Mouse (Mus musculus): ENCODE results near the gene Apoc2.

Apoc2 gene

GRCm38 (mm10) chr7:19705271-19705670, 27.5 kb upstream of the Apoc2 start:
- CTCF ChIA-PET: interaction anchor here in 2 of 4 experiments (1.1 to 7.9 kb wide), 2 partner anchors 8 to 10 kb away, joined by 4 to 86 read pairs; partner anchors contain the start of gene Tomm40 (in 2 of the 2)

DNA sequence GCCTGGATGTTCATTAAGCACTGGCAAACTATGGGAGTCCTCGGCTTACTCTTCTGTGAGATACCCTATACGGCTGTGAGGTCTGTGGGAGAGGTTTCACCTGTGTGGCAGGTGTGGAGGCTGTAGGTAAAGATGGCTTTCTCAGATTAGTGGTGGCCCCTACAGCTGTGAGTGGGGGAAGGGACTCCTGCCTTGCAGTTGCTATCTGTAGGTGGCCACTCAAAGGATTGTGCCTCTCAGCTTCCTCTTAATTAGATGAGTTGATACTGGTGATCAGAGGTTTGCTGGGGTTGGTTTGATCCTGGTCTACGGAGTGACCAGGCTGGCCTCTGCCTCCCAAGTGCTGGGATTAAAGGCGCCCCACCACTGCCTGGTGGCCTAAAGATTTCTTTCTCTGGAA, 26.7 kb upstream of the Apoc2 start:
- POLR2A ChIA-PET: interaction anchor here in 3 of 4 experiments (0.6 to 19.8 kb wide), 10 partner anchors 9 to 280 kb away, joined by 3 to 415 read pairs (median 80); partner anchors contain the start of genes Clptm1 (in 2 of the 3), Tomm40 (in 2 of the 3) and Apoc1 (in 1 of the 3)
- CTCF ChIA-PET: interaction anchor here in 1 of 4 experiments (7.9 kb wide), 1 partner anchor 8 kb away, joined by 86 read pairs; the partner anchor contains the start of gene Tomm40

More at GRCm38 (mm10) chr7:19705271-19705670, 27.5 kb upstream of the Apoc2 start:
- POLR2A ChIA-PET: interaction anchor here in 2 of 4 experiments (0.7 to 19.8 kb wide), 9 partner anchors 8 to 190 kb away, joined by 3 to 415 read pairs (median 5); partner anchors contain the start of genes Tomm40 (in 2 of the 2), Apoc1 (in 1 of the 2) and Clptm1 (in 1 of the 2)

DNA sequence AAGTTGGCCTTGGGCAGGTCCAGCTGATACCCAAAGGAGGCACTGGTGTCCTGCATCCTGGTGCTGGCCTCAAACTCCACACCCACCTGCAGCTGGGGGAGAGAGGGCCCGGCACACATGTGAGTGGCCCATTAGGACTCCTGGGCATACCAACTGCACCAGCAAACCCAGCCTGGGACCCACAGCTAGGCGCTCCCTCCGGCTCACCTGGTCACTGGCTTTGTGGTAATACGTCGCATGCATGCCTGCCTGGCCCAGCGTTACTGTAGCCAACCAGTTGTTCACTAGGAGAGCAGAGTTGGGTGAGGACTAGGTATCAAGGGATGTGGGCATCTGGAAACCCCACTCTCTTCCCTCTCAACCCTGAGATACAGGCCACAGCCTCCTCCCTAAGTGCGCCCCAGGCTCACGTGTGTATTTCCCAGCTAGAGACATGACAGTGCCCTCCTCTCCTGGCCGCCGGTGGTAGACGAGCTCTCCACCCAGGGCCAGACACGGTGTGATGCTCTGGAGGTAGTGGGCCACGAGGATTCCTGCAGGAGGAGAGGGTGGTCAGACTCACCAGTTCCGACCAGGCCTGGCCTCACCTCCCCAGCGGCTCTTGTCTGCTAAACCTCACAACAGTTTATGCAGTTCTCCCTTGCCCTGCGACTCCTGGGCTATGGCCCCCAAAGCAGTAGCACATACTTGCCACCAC, 25.3 kb upstream of the Apoc2 start:
- ChIA-PET CTCF (interaction anchor here (0.6 to 9.6 kb wide), 14 partner anchors 9 to 114 kb away, joined by 3 to 156 read pairs (median 3); partner anchors contain the start of genes Clptm1 (in 1 of the 4) and Tomm40 (in 1 of the 4)), POLR2A (interaction anchor here (0.6 to 19.8 kb wide), 19 partner anchors 9 to 88 kb away, joined by 3 to 415 read pairs (median 10); partner anchors contain the start of genes Apoc1 (in 2 of the 4), Apoc4 (in 2 of the 4), Clptm1 (in 2 of the 4) and Gm44805 (in 2 of the 4))

DNA sequence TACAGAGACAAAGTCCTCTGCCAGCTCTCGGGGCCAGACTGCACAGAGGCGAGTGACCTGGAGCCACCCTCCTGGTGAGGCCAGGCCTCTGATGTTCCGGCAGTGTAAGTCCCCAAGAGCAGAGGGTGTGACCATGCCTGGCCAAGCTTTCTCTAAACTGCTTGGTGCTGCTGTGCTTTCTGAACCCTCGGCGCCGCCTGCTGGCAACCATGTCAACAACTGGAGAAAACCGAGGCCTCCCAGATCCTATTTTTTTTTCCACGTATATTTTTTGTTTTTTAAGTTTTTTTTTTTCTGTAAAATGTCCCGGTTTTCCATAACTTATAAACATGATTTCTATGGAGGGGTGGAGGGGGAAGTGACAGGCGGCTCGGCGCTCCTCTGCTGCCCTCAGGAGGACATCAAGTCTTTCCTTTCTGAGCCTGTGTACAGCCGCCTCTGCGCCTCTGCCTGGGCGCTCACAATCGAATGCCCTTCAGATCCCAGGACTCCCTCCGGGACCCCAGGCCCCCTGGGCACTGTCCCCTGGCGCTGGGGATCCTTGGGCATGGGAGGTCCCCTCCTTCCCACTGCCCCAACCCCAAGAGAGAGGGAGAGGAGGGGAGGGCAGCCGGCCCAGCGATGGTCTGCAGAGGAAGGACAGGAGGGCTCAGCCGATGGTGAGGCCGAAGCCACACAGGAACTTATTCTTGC, 23.5 kb upstream of the Apoc2 start:
- CTCF ChIA-PET: interaction anchor here (0.5 to 9.6 kb wide), 46 partner anchors 8 to 465 kb away, joined by 3 to 156 read pairs (median 4); partner anchors contain the start of genes Clptm1 (in 3 of the 4), Tomm40 (in 3 of the 4), Apoc1 (in 1 of the 4) and Apoc4 (in 1 of the 4)
- POLR2A ChIA-PET: interaction anchor here (0.6 to 19.8 kb wide), 73 partner anchors 10 to 492 kb away, joined by 3 to 415 read pairs (median 5); partner anchors contain the start of genes Tomm40 (in 4 of the 4), Clptm1 (in 3 of the 4), Apoc1 (in 2 of the 4) and Apoc2 (in 2 of the 4)

DNA sequence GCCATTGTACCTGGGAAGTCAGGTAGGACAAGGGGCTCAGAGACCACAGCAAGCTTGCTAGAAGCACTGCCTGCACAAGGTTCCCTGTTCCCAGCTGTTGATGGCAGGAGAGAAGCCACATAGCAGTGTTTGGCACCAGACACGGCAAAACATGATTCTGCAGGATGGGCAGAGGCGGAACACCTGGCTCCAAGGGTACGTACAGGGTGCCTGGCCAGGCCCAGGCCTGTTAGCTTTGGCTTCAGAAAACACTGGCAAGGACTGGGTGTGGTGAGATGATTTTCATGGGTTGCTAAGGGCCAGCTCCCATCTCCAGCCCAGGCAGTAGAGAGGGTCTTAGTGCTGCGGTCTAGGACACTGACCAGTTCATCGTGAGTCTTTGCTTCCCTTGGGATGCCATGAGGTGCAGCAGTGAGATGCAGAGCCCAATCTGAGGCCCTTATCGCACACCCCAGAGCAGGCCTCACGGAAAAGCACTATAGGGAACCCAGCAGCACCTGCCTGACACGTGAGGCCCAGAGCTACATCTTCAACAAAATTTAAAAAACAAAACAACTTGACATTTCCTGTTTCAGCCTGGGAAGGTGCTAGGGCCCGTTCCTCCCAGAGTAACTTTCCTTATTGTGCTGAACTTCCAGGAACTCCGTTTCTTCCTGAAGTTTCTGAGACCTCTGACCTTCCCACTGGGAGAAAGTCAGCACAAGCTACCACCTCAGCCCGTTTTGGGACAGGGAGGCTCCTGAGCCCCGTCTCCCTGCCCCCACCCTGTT, 22.7 kb upstream of the Apoc2 start:
- ChIA-PET CTCF (interaction anchor here (0.5 to 9.6 kb wide), 51 partner anchors 8 to 464 kb away, joined by 3 to 156 read pairs (median 4); partner anchors contain the start of genes Clptm1 (in 3 of the 4), Tomm40 (in 3 of the 4), Apoc1 (in 1 of the 4) and Apoc4 (in 1 of the 4)), POLR2A (interaction anchor here (0.6 to 19.8 kb wide), 89 partner anchors 10 to 492 kb away, joined by 3 to 415 read pairs (median 5); partner anchors contain the start of genes Clptm1 (in 3 of the 4), Tomm40 (in 3 of the 4), Apoc1 (in 2 of the 4) and Apoc2 (in 2 of the 4))

- ChIA-PET POLR2A (interaction anchor here (0.5 to 19.8 kb wide), 99 partner anchors 8 to 491 kb away, joined by 3 to 415 read pairs (median 5); partner anchors contain the start of genes Clptm1 (in 3 of the 4), Tomm40 (in 3 of the 4), Apoc1 (in 2 of the 4) and Apoc2 (in 2 of the 4)), CTCF (interaction anchor here (0.5 to 9.6 kb wide), 27 partner anchors 11 to 336 kb away, joined by 3 to 156 read pairs (median 6); partner anchors contain the start of genes Clptm1 (in 3 of the 4) and Tomm40 (in 3 of the 4))
Observed at GRCm38 (mm10) chr7:19699827-19700148, 22.0 kb upstream of the Apoc2 start.

DNA sequence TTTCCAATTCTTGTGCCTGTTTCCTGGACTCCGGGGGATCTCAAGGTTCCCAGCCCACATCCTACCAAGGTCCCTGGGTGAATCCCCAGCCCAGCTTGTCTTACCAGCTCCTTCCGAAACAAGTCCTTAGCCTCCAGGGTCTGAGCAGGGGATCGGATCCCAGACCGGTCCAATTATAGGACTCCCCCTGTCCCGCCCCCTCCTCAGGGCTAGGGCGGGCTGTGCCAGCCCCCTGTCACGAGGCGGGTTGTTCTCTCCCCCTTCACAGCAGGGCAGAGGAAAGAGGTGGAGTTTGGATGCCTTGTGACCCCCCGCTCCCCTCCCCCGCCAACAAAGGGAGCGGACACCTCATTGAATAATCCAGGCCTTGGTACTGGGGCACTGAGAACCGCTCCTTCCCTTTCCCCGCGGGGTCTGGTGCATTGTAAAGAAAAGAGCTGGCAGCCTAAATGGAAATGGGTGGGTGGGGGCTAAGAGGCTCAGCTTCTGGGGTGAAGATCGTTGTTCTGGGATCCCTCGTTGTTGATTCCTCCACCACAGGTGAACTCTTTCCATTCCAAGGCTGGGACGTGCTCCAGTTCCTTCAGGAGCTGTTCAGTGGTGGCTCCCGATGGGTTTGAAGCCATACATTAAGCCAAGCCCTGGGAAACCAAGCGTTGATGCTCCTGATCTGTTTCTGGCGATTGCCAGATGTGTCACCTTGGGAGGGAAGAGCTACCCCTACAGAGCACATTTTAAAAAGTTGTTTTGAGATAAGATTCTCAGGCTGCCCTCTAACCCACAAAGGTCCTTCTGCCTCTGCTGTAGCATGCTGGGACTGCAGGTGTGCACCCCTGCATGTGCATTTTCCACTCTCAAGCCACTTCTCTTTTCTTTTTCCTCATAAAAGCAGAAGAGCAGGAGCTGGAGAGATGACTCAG, 21.4 kb upstream of the Apoc2 start, which contains the start of gene Apoe:
Gene Apoe, minus strand, starts transcription at position 282 of the 920 bp plus-strand sequence.
- POLR2A ChIA-PET: interaction anchor here (0.5 to 19.8 kb wide), 115 partner anchors 8 to 526 kb away, joined by 3 to 415 read pairs (median 5); partner anchors contain the start of genes Clptm1 (in 3 of the 4), Tomm40 (in 3 of the 4), Apoc1 (in 2 of the 4) and Apoc2 (in 2 of the 4)

DNA sequence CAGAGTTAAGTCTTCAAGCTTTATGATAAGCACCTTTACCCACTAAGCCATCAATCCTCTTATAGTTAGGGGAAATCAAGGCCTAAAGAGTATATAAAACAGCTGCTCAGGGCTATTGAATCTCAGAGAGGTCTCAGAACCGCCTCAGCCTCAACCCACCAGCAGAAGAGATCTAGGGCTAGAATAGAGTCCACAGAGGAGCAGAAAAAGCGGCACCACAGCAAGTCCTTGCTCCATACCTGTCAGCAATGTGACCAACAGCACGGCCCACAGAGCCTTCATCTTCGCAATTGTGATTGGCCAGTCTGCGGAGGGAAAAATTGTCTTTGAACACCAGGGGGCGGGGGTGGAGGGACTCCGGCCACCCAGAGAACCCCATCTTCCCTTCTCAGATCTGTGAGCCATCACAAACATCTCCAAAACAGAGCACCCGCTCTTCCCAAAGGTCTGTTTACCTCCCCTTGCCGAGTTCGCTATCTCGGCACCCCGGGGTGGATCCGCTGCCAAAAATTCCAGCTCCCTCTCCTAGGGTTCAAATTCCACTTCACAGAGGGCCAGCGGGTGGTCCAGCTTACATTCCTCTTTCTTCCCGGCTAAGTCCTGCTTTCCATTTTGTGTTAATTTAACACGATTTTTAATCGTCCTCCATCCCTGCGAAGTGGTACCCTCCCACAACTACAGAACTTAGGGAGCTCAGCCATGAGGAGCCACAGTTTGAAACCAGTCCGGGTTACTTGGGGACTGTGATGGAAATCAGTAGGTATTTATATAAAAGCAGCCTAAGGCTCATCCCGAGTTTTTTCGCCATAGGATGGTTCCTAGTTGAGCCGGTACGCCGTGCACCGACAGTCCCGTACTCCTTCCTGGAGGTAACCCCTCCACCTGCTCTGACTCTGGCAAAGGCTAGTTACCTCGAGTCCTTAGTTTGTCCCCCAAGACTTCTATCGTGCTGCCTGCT, 20.5 kb upstream of the Apoc2 start:
- ChIA-PET CTCF (interaction anchor here (0.5 to 9.6 kb wide), 19 partner anchors 13 to 108 kb away, joined by 3 to 156 read pairs (median 5); partner anchors contain the start of genes Tomm40 (in 3 of the 4), Clptm1 (in 1 of the 4) and Nectin2 (in 1 of the 4)), POLR2A (interaction anchor here (0.6 to 19.8 kb wide), 89 partner anchors 7 to 525 kb away, joined by 3 to 415 read pairs (median 6); partner anchors contain the start of genes Clptm1 (in 3 of the 4), Tomm40 (in 3 of the 4), Apoc1 (in 2 of the 4) and Apoc2 (in 2 of the 4))

More for the DNA sequence above, 21.4 kb upstream of the Apoc2 start, which contains the start of gene Apoe:
- CTCF ChIA-PET: interaction anchor here (0.5 to 9.6 kb wide), 26 partner anchors 13 to 294 kb away, joined by 3 to 156 read pairs (median 5); partner anchors contain the start of genes Tomm40 (in 3 of the 4) and Clptm1 (in 2 of the 4)

DNA sequence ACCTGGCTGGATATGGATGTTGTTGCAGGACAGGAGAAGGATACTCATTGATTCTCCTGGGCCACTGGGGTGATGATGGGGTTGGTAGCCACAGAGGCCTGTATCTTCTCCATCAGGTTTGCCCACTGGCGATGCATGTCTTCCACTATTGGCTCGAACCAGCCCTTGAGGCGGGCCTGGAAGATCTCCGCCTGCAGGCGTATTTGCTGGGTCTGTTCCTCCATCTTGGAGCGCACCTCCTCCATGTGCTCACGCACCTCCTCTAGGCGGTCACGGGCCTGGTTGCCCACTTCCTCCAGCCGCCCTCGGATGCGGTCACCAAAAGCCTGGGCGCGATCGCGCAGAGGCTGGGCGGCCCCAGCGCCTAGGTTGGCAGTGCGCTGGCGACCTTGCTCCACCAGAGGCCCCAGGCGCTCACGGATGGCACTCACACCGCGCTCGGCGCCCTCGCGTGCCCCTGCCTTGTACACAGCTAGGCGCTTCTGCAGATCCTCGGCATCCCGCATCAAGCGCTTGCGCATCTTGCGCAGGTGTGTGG, 18.7 kb upstream of the Apoc2 start:
- ChIA-PET CTCF (interaction anchor here (1.0 to 9.6 kb wide), 6 partner anchors 22 to 29 kb away, joined by 3 to 119 read pairs (median 10); no protein-coding TSS in a partner anchor), POLR2A (interaction anchor here (1.0 to 19.8 kb wide), 24 partner anchors 6 to 187 kb away, joined by 3 to 415 read pairs (median 34); partner anchors contain the start of genes Tomm40 (in 3 of the 4), Apoc1 (in 2 of the 4), Apoc4 (in 2 of the 4) and Clptm1 (in 2 of the 4))

DNA sequence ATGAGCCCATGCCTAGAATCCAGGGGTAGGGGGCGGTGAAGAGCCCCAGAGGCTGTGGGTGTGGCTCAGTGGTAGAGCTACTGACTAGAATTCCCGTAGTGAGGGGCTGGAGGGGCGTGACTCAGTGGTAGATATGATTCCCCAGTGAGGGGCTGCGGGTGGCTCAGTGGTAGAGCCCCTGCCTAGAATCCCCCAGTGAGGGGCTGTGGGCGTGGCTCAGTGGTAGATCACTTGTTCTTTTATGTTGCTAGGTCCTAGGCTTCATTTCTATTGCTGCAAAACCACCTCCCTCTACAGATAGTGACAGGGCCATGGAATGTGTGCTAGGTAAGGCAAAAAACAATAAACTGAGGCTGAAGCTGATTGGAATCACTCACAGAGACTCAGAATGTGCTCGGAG, 18.1 kb upstream of the Apoc2 start:
- ChIA-PET POLR2A (interaction anchor here in 3 of 4 experiments (0.7 to 19.8 kb wide), 22 partner anchors 5 to 187 kb away, joined by 3 to 415 read pairs (median 13); partner anchors contain the start of genes Tomm40 (in 3 of the 3), Apoc4 (in 2 of the 3), Clptm1 (in 2 of the 3) and Gm44805 (in 2 of the 3)), CTCF (interaction anchor here (0.6 to 9.6 kb wide), 6 partner anchors 27 to 289 kb away, joined by 3 to 119 read pairs (median 6); partner anchors contain the start of gene Clasrp (in 1 of the 4))

- ChIA-PET CTCF (interaction anchor here (0.6 to 9.6 kb wide), 7 partner anchors 26 to 288 kb away, joined by 3 to 119 read pairs (median 6); partner anchors contain the start of gene Clasrp (in 1 of the 4)), POLR2A (interaction anchor here in 3 of 4 experiments (0.7 to 19.8 kb wide), 20 partner anchors 5 to 119 kb away, joined by 3 to 415 read pairs (median 13); partner anchors contain the start of genes Apoc4 (in 2 of the 3), Clptm1 (in 2 of the 3), Gm44805 (in 2 of the 3) and Tomm40 (in 2 of the 3))
Observed at GRCm38 (mm10) chr7:19695213-19695594, 17.5 kb upstream of the Apoc2 start.

DNA sequence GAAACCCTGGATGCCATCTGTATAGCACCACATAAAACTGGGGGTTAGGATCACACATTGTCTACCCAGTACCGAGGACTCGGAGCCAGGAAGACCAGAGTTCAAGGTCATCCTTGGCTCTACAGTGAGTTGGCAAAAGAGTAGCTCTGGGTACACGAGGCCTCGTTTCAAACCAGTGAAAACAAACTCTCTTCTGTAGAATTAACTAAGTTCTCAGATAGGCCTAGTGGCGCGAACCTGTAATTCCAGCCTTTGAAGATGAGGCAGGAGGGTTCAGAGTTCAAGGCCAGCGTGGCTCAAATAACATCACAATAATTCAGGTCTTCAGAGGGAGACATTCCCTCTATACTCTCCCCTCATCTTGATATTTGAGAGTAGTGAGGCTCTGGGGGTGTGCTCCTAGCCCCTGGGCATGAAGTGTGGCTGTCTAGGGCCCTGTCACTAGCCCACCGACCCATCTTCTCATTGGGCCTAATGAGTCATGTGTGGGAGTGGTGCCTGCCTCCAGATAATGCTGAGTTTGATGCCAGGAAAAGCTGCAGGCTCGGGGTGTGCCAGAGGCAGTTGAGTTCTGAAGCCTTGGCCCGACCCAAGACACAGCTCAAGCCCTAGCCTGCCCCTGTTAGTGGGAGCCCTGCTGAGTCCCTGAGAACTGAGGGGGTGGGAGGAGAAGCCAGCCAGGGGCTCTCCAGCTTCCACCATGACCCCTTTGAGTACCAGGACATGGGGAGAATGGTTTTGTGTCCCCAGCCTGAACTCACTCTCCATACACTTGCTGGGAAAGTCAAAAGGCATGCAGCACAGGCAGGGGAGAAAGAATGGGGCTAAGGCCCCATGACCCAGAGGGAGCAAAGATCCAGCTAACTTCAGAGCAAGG, 16.8 kb upstream of the Apoc2 start:
- ChIA-PET POLR2A (interaction anchor here in 2 of 4 experiments (0.6 to 19.8 kb wide), 24 partner anchors 4 to 329 kb away, joined by 3 to 415 read pairs (median 6); partner anchors contain the start of genes Apoc4 (in 2 of the 2), Clptm1 (in 2 of the 2), Gm44805 (in 2 of the 2) and Tomm40 (in 2 of the 2)), CTCF (interaction anchor here in 3 of 4 experiments (0.6 to 9.6 kb wide), 6 partner anchors 8 to 86 kb away, joined by 3 to 119 read pairs (median 8); no protein-coding TSS in a partner anchor)

Measured in embryonic stem cell, embryonic (primary cell).